Mouse (Mus musculus): ENCODE measurements around the gene Shc3. TPM values are rescaled to one million over a fixed set of nuclear protein-coding genes. Genes with fewer than 3 reads are reported as not detected.

Gene Shc3
- polyA plus RNA-seq, 1 experiment from 2014 or later, result 9.2 TPM

DNA sequence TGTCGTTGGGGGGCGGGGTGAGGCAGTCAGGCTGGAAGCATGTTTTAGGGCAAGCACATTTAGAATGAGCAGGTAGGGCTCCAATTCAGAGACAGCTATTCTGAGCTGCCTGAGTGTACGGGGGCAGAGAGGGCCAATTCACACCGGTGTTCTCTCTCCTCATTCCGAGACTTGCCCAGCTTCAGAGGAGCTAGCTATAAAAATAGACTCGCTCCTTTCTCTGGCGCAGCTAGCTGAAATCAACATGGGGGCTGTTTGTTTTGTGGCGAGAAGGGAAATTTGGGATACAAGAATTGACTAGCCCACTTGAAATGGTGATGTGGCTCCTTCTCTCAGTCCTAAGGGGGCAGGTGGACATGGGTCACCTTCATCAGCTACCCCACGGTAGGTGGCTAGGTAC lies 60.4 kb downstream of the Shc3 start:
- WGBS, result 91% methylated on average over 9 of the region's 9 CpGs
- Histone ChIP-seq H3K27me3 (replicated peaks; ENCODE audit: control insufficient read depth, insufficient read depth, low read length) (no peaks in the 10 kb centered on the region), H3K9ac (replicated peaks; ENCODE audit: low read depth, low read length) (no peak overlapping the region), H3K36me3 (ENCODE audit: control insufficient read depth, insufficient read depth) (no peaks in the 10 kb centered on the region), H3K4me1 (replicated peaks; ENCODE audit: control insufficient read depth, insufficient read depth, low read length) (no peaks in the 10 kb centered on the region), H3K9me3 (ENCODE audit: control insufficient read depth, low read length) (no peaks in the 10 kb centered on the region), H3K4me2 (ENCODE audit: low read length) (no peak overlapping the region), H3K4me3 (replicated peaks; ENCODE audit: low read length) (no peak overlapping the region), H3K27ac (ENCODE audit: low read length) (no peak overlapping the region)
- no peak for ATAC-seq

DNA sequence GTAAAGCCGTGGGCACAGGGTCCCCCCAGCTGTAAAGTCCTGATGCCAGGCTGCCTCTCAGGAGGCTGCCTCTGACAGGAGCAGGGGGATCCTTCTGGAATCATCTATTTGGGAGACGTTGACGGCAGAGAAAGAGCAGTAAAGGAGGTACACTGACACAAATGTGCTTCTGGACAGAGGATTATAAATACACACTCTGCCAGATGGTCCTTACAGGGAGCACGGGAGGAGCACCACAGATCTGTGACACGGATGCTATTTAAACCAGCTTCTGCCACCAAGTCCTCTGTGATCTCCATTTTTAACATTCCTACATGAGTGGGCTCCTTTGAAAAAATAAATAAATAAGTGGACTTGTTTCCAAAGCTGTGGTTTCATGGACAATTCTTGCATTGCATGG lies 63.5 kb downstream of the Shc3 start:
- Histone ChIP-seq H3K27me3 (replicated peaks; ENCODE audit: control insufficient read depth, insufficient read depth, low read length) (no peaks in the 10 kb centered on the region), H3K27ac (ENCODE audit: low read length) (no peak overlapping the region), H3K9ac (replicated peaks; ENCODE audit: low read depth, low read length) (no peak overlapping the region), H3K4me2 (ENCODE audit: low read length) (no peak overlapping the region), H3K4me3 (replicated peaks; ENCODE audit: low read length) (no peak overlapping the region), H3K4me1 (replicated peaks; ENCODE audit: control insufficient read depth, insufficient read depth, low read length) (no peaks in the 10 kb centered on the region), H3K36me3 (ENCODE audit: control insufficient read depth, insufficient read depth) (no peaks in the 10 kb centered on the region), H3K9me3 (ENCODE audit: control insufficient read depth, low read length) (no peaks in the 10 kb centered on the region)
- 83% methylated on average over 5 of the region's 5 CpGs for WGBS
- no peak for ATAC-seq

DNA sequence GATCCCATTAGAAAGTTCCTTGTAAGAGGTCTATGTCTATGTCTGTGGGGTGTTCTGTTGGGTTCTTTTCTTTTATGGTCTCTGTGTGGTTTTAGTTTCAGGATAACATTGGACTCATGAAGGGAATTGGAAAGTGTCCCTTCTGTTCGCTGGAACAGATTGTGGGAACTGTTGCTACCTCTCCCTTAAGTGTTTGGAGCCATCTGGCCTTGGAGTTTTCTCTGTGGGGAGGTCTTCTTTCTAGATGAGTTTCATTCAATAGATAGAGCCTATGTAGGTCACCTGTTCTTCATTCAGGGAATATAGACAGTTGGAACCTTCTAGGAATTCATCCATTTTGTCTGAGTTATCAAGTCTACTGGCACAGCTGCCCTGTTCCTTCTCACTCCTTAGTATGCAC lies 69.5 kb downstream of the Shc3 start:
- WGBS, result 67% methylated on average over 1 of the region's 1 CpGs
- no peaks in the 10 kb centered on the region for H3K36me3 ChIP-seq (ENCODE audit: control insufficient read depth, insufficient read depth)
- no peak overlapping the region for H3K27ac ChIP-seq (ENCODE audit: low read length)
- H3K9me3 ChIP-seq (ENCODE audit: control insufficient read depth, low read length), result no peaks in the 10 kb centered on the region
- H3K4me2 ChIP-seq (ENCODE audit: low read length), result no peak overlapping the region
- ATAC-seq, result no peak
- H3K27me3 ChIP-seq (replicated peaks; ENCODE audit: control insufficient read depth, insufficient read depth, low read length), result no peaks in the 10 kb centered on the region
- H3K4me1 ChIP-seq (replicated peaks; ENCODE audit: control insufficient read depth, insufficient read depth, low read length), result no peaks in the 10 kb centered on the region
- H3K4me3 ChIP-seq (replicated peaks; ENCODE audit: low read length), result no peak overlapping the region
- H3K9ac ChIP-seq (replicated peaks; ENCODE audit: low read depth, low read length), result no peak overlapping the region

DNA sequence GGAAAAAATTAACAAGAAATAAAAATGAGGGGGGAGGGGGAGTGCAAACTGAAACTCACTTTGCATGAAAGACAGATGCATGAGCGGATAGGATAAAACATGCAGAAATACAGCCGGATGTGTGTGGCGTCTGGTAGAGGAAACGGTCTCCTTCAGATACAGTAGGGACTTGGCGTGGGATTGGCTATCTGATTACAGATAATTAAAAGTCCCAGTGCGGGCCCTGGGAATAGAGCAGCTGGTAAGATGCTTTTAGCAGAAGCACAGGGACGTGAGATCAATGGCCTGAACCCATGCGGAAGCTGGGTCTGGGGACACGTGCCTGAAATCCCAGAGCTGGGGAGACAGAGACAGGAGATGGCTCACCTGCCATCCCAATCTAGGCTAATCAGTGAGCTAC lies 75.5 kb downstream of the Shc3 start:
- no peaks in the 10 kb centered on the region for H3K4me1 ChIP-seq (replicated peaks; ENCODE audit: control insufficient read depth, insufficient read depth, low read length)
- no peak for ATAC-seq
- H3K9ac ChIP-seq (replicated peaks; ENCODE audit: low read depth, low read length), result no peak overlapping the region
- H3K4me2 ChIP-seq (ENCODE audit: low read length), result no peak overlapping the region
- H3K27ac ChIP-seq (ENCODE audit: low read length), result no peak overlapping the region
- no peaks in the 10 kb centered on the region for H3K36me3 ChIP-seq (ENCODE audit: control insufficient read depth, insufficient read depth)
- no peak overlapping the region for H3K4me3 ChIP-seq (replicated peaks; ENCODE audit: low read length)
- WGBS, result 83% methylated on average over 9 of the region's 9 CpGs
- no peaks in the 10 kb centered on the region for H3K27me3 ChIP-seq (replicated peaks; ENCODE audit: control insufficient read depth, insufficient read depth, low read length)
- no peaks in the 10 kb centered on the region for H3K9me3 ChIP-seq (ENCODE audit: control insufficient read depth, low read length)

DNA sequence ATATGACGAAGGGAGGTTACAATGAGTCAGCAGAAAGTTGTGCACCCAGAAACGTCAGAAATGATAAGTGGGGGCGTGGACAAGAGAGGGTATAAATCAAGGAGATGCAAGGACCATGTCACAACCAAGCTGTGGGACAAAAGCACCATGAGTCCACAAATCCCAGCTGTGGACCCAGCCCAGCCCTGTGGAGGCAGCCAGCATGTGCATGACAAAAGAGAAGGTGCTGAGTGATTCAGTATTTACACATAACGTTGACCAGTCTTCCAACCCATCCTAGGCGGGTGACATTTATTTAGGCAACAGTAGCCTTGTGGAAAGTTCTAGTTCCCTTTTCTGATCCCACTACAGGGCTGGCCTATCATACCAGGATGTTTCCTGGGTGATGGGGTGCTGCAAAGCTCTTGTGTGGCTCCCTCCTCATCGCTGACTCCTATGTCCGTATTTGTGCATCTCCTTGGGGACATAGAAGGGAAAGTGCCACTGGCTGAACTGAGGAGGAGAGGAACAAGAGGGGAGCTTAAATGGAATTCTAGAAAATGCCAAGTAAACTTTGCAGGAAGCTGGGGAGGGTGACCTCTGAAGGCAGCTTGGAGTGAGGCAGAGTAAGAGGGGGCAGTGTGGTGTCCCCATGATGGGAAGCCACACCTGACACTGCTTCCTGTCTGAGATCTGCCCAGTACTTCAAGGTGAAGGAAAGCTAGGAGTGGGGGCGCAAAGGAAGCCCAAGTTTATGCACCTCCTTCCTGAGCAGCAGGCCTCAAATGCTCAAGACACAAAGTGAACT lies 77.4 kb downstream of the Shc3 start:
- WGBS, result 83% methylated on average over 8 of the region's 8 CpGs
- H3K36me3 ChIP-seq (ENCODE audit: control insufficient read depth, insufficient read depth), result no peaks in the 10 kb centered on the region
- H3K9ac ChIP-seq (replicated peaks; ENCODE audit: low read depth, low read length), result no peak overlapping the region
- H3K4me1 ChIP-seq (replicated peaks; ENCODE audit: control insufficient read depth, insufficient read depth, low read length), result no peaks in the 10 kb centered on the region
- ATAC-seq, result no peak
- H3K27me3 ChIP-seq (replicated peaks; ENCODE audit: control insufficient read depth, insufficient read depth, low read length), result no peaks in the 10 kb centered on the region
- H3K27ac ChIP-seq (ENCODE audit: low read length), result no peak overlapping the region
- H3K4me2 ChIP-seq (ENCODE audit: low read length), result no peak overlapping the region
- H3K9me3 ChIP-seq (ENCODE audit: control insufficient read depth, low read length), result no peaks in the 10 kb centered on the region
- no peak overlapping the region for H3K4me3 ChIP-seq (replicated peaks; ENCODE audit: low read length)

DNA sequence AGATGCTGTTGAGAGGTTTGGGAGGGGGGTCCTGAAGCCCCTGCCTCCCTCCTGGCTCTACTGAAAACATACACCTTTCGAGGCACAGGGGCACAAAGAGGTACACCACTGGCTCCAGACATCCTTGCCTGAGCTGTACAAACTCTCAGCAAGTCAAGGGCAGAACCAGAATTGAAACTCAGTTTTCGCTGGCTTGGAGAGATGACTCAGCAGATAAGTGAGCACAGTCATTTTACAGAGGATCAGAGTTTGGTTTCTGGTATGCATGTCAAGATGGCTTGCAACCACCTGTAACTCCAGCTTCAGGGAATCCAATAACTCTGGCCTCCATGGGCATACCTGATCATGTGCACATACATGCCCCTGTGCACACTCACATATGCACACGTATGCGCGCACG lies 79.0 kb downstream of the Shc3 start:
- WGBS, result 96% methylated on average over 6 of the region's 6 CpGs
- Histone ChIP-seq H3K27ac (ENCODE audit: low read length) (no peak overlapping the region), H3K27me3 (replicated peaks; ENCODE audit: control insufficient read depth, insufficient read depth, low read length) (no peaks in the 10 kb centered on the region), H3K9me3 (ENCODE audit: control insufficient read depth, low read length) (no peaks in the 10 kb centered on the region), H3K4me3 (replicated peaks; ENCODE audit: low read length) (no peak overlapping the region), H3K36me3 (ENCODE audit: control insufficient read depth, insufficient read depth) (no peaks in the 10 kb centered on the region), H3K4me1 (replicated peaks; ENCODE audit: control insufficient read depth, insufficient read depth, low read length) (no peaks in the 10 kb centered on the region), H3K4me2 (ENCODE audit: low read length) (no peak overlapping the region), H3K9ac (replicated peaks; ENCODE audit: low read depth, low read length) (no peak overlapping the region)
- ATAC-seq, result no peak

DNA sequence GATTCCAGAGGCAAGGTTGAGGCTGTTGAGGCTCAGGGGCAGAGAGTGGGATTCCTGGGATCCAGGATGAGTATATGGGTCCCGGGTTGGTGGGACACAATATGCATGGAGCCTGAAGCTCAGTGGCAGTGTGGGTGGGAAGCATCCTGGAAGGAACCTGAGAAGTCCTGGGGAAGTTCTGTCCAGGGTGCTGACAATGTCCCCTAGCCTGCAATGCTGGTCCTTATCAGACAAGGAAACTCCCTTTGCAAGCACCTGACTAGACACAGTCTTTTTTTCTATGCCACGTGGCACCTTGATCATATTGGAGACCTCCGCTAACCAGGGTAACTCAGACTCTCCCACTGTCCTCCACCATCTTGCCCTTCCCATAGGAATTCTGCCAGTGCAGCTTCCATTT lies 80.3 kb downstream of the Shc3 start:
- Histone ChIP-seq H3K9me3 (ENCODE audit: control insufficient read depth, low read length) (no peaks in the 10 kb centered on the region), H3K27me3 (replicated peaks; ENCODE audit: control insufficient read depth, insufficient read depth, low read length) (no peaks in the 10 kb centered on the region), H3K4me3 (replicated peaks; ENCODE audit: low read length) (no peak overlapping the region), H3K9ac (replicated peaks; ENCODE audit: low read depth, low read length) (no peak overlapping the region), H3K4me2 (ENCODE audit: low read length) (no peak overlapping the region), H3K36me3 (ENCODE audit: control insufficient read depth, insufficient read depth) (no peaks in the 10 kb centered on the region), H3K27ac (ENCODE audit: low read length) (no peak overlapping the region), H3K4me1 (replicated peaks; ENCODE audit: control insufficient read depth, insufficient read depth, low read length) (no peaks in the 10 kb centered on the region)
- ATAC-seq, result no peak
- 85% methylated on average over 3 of the region's 3 CpGs for WGBS

DNA sequence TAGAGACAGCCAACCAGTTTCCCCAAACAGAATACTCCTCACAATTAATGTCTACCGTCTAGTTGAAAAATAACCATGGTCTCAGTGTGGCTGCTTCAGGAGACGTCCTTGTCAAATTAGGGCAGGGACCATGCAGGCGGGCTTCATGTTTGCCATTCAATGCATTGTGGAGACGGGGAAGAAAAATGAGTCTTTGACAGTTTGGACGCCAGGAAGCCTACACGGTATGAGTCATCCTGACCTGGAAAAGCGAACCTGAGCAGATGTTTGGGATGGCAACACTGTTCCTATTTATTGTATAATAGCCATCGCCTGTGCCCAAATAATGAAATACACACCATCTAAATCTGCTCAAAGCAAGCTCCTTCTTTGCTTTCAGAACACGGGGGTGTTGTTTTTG lies 83.9 kb downstream of the Shc3 start:
- Histone ChIP-seq H3K9ac (replicated peaks; ENCODE audit: low read depth, low read length) (no peak overlapping the region), H3K27ac (ENCODE audit: low read length) (no peak overlapping the region), H3K36me3 (ENCODE audit: control insufficient read depth, insufficient read depth) (no peaks in the 10 kb centered on the region), H3K27me3 (replicated peaks; ENCODE audit: control insufficient read depth, insufficient read depth, low read length) (no peaks in the 10 kb centered on the region), H3K4me3 (replicated peaks; ENCODE audit: low read length) (no peak overlapping the region), H3K4me1 (replicated peaks; ENCODE audit: control insufficient read depth, insufficient read depth, low read length) (no peaks in the 10 kb centered on the region), H3K4me2 (ENCODE audit: low read length) (no peak overlapping the region), H3K9me3 (ENCODE audit: control insufficient read depth, low read length) (no peaks in the 10 kb centered on the region)
- WGBS, result 79% methylated on average over 9 of the region's 9 CpGs
- no peak for ATAC-seq

DNA sequence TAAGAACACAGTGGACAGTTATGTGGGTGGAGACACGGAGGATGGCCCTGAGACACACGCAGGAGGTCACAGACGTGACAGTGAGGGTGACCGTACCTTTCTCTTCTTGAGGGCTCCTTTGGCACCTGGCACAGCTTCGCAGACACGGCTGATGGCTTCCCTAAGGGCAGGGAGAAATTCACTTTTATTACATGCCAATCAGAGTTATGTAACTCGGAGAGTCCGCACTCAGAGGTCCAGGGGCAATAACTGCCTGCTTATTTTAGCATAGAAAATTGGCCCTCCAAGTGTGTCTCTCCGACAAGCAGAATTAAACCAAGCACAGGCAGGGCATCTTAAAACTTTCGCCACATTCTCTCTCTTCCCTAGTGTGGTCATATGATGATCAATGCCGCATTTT lies 86.4 kb downstream of the Shc3 start:
- H3K27ac ChIP-seq (ENCODE audit: low read length), result no peak overlapping the region
- H3K4me3 ChIP-seq (replicated peaks; ENCODE audit: low read length), result no peak overlapping the region
- no peak overlapping the region for H3K4me2 ChIP-seq (ENCODE audit: low read length)
- H3K4me1 ChIP-seq (replicated peaks; ENCODE audit: control insufficient read depth, insufficient read depth, low read length), result no peaks in the 10 kb centered on the region
- no peaks in the 10 kb centered on the region for H3K27me3 ChIP-seq (replicated peaks; ENCODE audit: control insufficient read depth, insufficient read depth, low read length)
- WGBS, result 95% methylated on average over 11 of the region's 11 CpGs
- no peaks in the 10 kb centered on the region for H3K9me3 ChIP-seq (ENCODE audit: control insufficient read depth, low read length)
- no peak overlapping the region for H3K9ac ChIP-seq (replicated peaks; ENCODE audit: low read depth, low read length)
- ATAC-seq, result no peak
- no peaks in the 10 kb centered on the region for H3K36me3 ChIP-seq (ENCODE audit: control insufficient read depth, insufficient read depth)

All from forebrain, embryonic 16.5 days (tissue).